Mouse (Mus musculus) MEL (cell line): ENCODE data around the gene Slc26a10. TPM values are rescaled to one million over a fixed set of nuclear protein-coding genes. Genes with fewer than 3 reads are reported as not detected.
A peak's percentile ranks its signal among the peaks of the same experiment; 100 is the strongest.

Source experiments
- DNase-seq: peaks from one replicate; pipeline ENCODE4 v3.0.0; 2011; ENCODE audit warnings: low read depth, low spot score
- H3K27ac ChIP-seq: 2 replicates; pipeline ENCODE4 v1.5.1; 2012; ENCODE audit warnings: low read depth, mild to moderate bottlenecking, control low read depth, low read length, moderate library complexity; ENCODE audit not compliant: control insufficient read depth
- H3K27me3 ChIP-seq, 2 experiments: fragments of 150-350 bp in 1 of 2; sonication (generic) in 1 of 2; 2 replicates each; pipeline ENCODE4 v1.6.1; 2012; ENCODE audit warnings: low read length in 2 of 2, mild to moderate bottlenecking in 2 of 2, improper control_type of control experiment in 1 of 2, moderate library complexity in 1 of 2; ENCODE audit not compliant: insufficient read depth in 2 of 2, control insufficient read depth in 1 of 2
- H3K36me3 ChIP-seq, 2 experiments: 2 replicates each; pipeline ENCODE4 v1.6.1; 2012 to 2014; ENCODE audit warnings: low read length in 2 of 2, improper control_type of control experiment in 1 of 2, inconsistent platforms in 1 of 2, mild to moderate bottlenecking in 1 of 2; ENCODE audit not compliant: insufficient read depth in 2 of 2, control insufficient read depth in 1 of 2
- H3K4me1 ChIP-seq, 2 experiments: fragments of 150-350 bp in 1 of 2; sonication (generic) in 1 of 2; 2 replicates each; pipeline ENCODE4 v1.6.1; 2012; ENCODE audit warnings: low read length in 2 of 2, improper control_type of control experiment in 1 of 2, mild to moderate bottlenecking in 1 of 2; ENCODE audit not compliant: insufficient read depth in 2 of 2, control insufficient read depth in 1 of 2
- H3K4me3 ChIP-seq, 2 experiments: fragments of 150-350 bp in 1 of 2; sonication (generic) in 1 of 2; 2 replicates each; pipeline ENCODE4 v1.5.1; 2012; ENCODE audit warnings: low read depth in 2 of 2, low read length in 2 of 2, mild to moderate bottlenecking in 2 of 2, moderate library complexity in 2 of 2, control low read depth in 1 of 2, improper control_type of control experiment in 1 of 2; ENCODE audit not compliant: control insufficient read depth in 1 of 2, insufficient read depth in 1 of 2
- H3K79me2 ChIP-seq: 2 replicates; pipeline ENCODE4 v1.6.1; 2012; ENCODE audit warnings: mild to moderate bottlenecking, low read length, moderate library complexity; ENCODE audit not compliant: control insufficient read depth, poor library complexity, insufficient read depth
- H3K9ac ChIP-seq: 2 replicates; pipeline ENCODE4 v1.6.1; 2012; ENCODE audit warnings: low read depth, mild to moderate bottlenecking, control low read depth, low read length, moderate library complexity; ENCODE audit not compliant: control insufficient read depth, poor library complexity, severe bottlenecking
- H3K9me3 ChIP-seq: fragments of 150-350 bp; sonication (generic); replicated peaks from 2 replicates; pipeline ENCODE4 v1.6.1; 2012; ENCODE audit warnings: mild to moderate bottlenecking, low read length, improper control_type of control experiment, moderate library complexity; ENCODE audit not compliant: insufficient read depth
- CHD2 ChIP-seq: IDR thresholded peaks from 2 replicates; pipeline ENCODE4 v1.6.1; 2011; ENCODE audit warnings: low read length, improper control_type of control experiment
- ELF1 ChIP-seq: IDR thresholded peaks from 2 replicates; pipeline ENCODE4 v1.6.1; 2014; ENCODE audit warnings: low read depth, mild to moderate bottlenecking, inconsistent platforms, low read length, improper control_type of control experiment, moderate library complexity
- JUND ChIP-seq: IDR thresholded peaks from 2 replicates; pipeline ENCODE4 v1.6.1; 2011; ENCODE audit warnings: low read depth, mild to moderate bottlenecking, improper control_type of control experiment, low read length
- NELFE ChIP-seq: IDR thresholded peaks from 2 replicates; pipeline ENCODE4 v1.6.1; 2011; ENCODE audit warnings: low read depth, low read length, improper control_type of control experiment
- SIN3A ChIP-seq: IDR thresholded peaks from 2 replicates; pipeline ENCODE4 v1.6.1; 2012; ENCODE audit warnings: low read length, improper control_type of control experiment, inconsistent platforms
- TAL1 ChIP-seq: IDR thresholded peaks from 2 replicates; pipeline ENCODE4 v1.6.1; 2012; ENCODE audit warnings: mild to moderate bottlenecking, inconsistent platforms, low read length, moderate library complexity, mixed read lengths
- UBTF ChIP-seq: IDR thresholded peaks from 2 replicates; pipeline ENCODE4 v1.6.1; 2012; ENCODE audit warnings: low read depth, mild to moderate bottlenecking, inconsistent platforms, low read length, improper control_type of control experiment, moderate library complexity, borderline replicate concordance; ENCODE audit not compliant: insufficient read depth
- ZMIZ1 ChIP-seq: IDR thresholded peaks from 2 replicates; pipeline ENCODE4 v1.6.1; 2012; ENCODE audit warnings: low read depth, mild to moderate bottlenecking, inconsistent platforms, low read length, improper control_type of control experiment, moderate library complexity
- ZNF384 ChIP-seq: IDR thresholded peaks from 2 replicates; pipeline ENCODE4 v1.6.1; 2012; ENCODE audit warnings: low read depth, mild to moderate bottlenecking, inconsistent platforms, low read length, improper control_type of control experiment
- polyA plus RNA-seq, 2 experiments: library from polyadenylated mRNA; stranded (reverse) in 1 of 2; unstranded in 1 of 2; fragments of >175 nt in 1 of 2; fragments of >200 nt in 1 of 2; gene quantifications; 2 replicates each; pipeline versions ENCODE4 v1.2.1 to v1.2.4; 2012; ENCODE audit warnings: low replicate concordance in 2 of 2, low read depth in 1 of 2; ENCODE audit not compliant: insufficient read length in 2 of 2, insufficient read depth in 1 of 2, missing spikeins in 1 of 2
- total RNA-seq: library from RNA; depleted of rRNA; stranded (reverse); fragments of 300-350 nt; gene quantifications from 2 replicates; pipeline ENCODE4 v1.2.3, GENCODE M21; 2012; rRNA removed

Slc26a10 gene
- total and polyA plus RNA-seq, 3 experiments: 1.1 to 1.3 TPM; not detected in 1

- Histone ChIP-seq H3K9ac (peak overlapping the region; percentile 58), H3K36me3 (peaks cover 0 to 18% of the 10 kb centered on the region in 2 experiments; a peak in 2 of 4 replicates), H3K9me3 (no peaks in the 10 kb centered on the region), H3K4me1 (peaks cover 6 to 22% of the 10 kb centered on the region in 2 experiments), H3K27ac (peak overlapping the region; percentile 65), H3K4me3 (peak overlapping the region; percentile 50 to 62), H3K79me2 (peaks cover 7% of the 10 kb centered on the region), H3K27me3 (no peaks in the 10 kb centered on the region)
- peak; percentile 51 for DNase-seq
- no peak for TF ChIP-seq ZNF384
- TF ChIP-seq TAL1: no peak
- no peak for TF ChIP-seq JUND
- TF ChIP-seq SIN3A: peak; percentile 1; the same call in 1 of the 2 replicates
- TF ChIP-seq CHD2: no peak
- no peak for TF ChIP-seq UBTF
- TF ChIP-seq ELF1: no peak
- peak; percentile 51; the same call in 1 of the 2 replicates for TF ChIP-seq ZMIZ1
- 0 out of 2 replicates have a peak, but pooled peaks have one; percentile 4 for TF ChIP-seq NELFE
These were observed 58.4 kb downstream of the Slc26a10 start for GRCm38 (mm10) chr10:127122018-127122417.

Other genes starting within 250 kb of the Slc26a10 start
- gene Ctdsp2, start 201.9 kb downstream of the Slc26a10 start, total RNA-seq: 16.7 and 19.3 TPM in 2 replicates
- 10 to 100 TPM in 1 of 2 experiments, not detected in 1; 69.3 TPM for gene Ctdsp2, start 201.9 kb downstream of the Slc26a10 start, polyA plus RNA-seq
- gene Avil, start 179.9 kb downstream of the Slc26a10 start, total RNA-seq: 10.1 and 21.6 TPM in 2 replicates
- gene Avil, start 179.9 kb downstream of the Slc26a10 start, polyA plus RNA-seq: 10 to 100 TPM; 16.0 to 49.7 TPM
- 88.9 and 90.0 TPM in 2 replicates for gene Tsfm, start 149.8 kb downstream of the Slc26a10 start, total RNA-seq
- 10 to 100 TPM in 1 of 2 experiments, not detected in 1; 84.7 TPM for gene Tsfm, start 149.8 kb downstream of the Slc26a10 start, polyA plus RNA-seq
- 32.6 and 35.3 TPM in 2 replicates for gene Mettl1, start 139.2 kb downstream of the Slc26a10 start, total RNA-seq
- gene Mettl1, start 139.2 kb downstream of the Slc26a10 start, polyA plus RNA-seq: 10 to 100 TPM in 1 of 2 experiments, not detected in 1; 67.3 TPM
- 0.27 and 0.42 TPM in 2 replicates for gene Eef1akmt3, start 139.1 kb downstream of the Slc26a10 start, total RNA-seq
- 1 to 10 TPM in 1 of 2 experiments, not detected in 1; 2.3 TPM for gene Eef1akmt3, start 139.1 kb downstream of the Slc26a10 start, polyA plus RNA-seq
- 0.23 TPM in 2 replicates for gene Cyp27b1, start 132.4 kb downstream of the Slc26a10 start, total RNA-seq
- under 1 TPM in 1 of 2 experiments, not detected in 1; 0.93 TPM for gene Cyp27b1, start 132.4 kb downstream of the Slc26a10 start, polyA plus RNA-seq
- 2.1 and 2.3 TPM in 2 replicates for gene March9, start 120.5 kb downstream of the Slc26a10 start, total RNA-seq
- gene March9, start 120.5 kb downstream of the Slc26a10 start, polyA plus RNA-seq: 1 to 10 TPM in 1 of 2 experiments, not detected in 1; 5.2 TPM
- 362 and 443 TPM in 2 replicates for gene Cdk4, start 117.1 kb downstream of the Slc26a10 start, total RNA-seq
- gene Cdk4, start 117.1 kb downstream of the Slc26a10 start, polyA plus RNA-seq: 1,000 to 10,000 TPM in 1 of 2 experiments, 100 to 1,000 TPM in 1; 843 to 1,325 TPM
- gene Tspan31, start 110.4 kb downstream of the Slc26a10 start, total RNA-seq: 49.7 and 57.2 TPM in 2 replicates
- gene Tspan31, start 110.4 kb downstream of the Slc26a10 start, polyA plus RNA-seq: 10 to 100 TPM in 1 of 2 experiments, not detected in 1; 63.1 TPM
- gene Agap2, start 105.4 kb downstream of the Slc26a10 start, total RNA-seq: 0.03 and 0.04 TPM in 2 replicates
- under 1 TPM in 1 of 2 experiments, not detected in 1; 0.46 TPM for gene Agap2, start 105.4 kb downstream of the Slc26a10 start, polyA plus RNA-seq
- 41.5 and 42.4 TPM in 2 replicates for gene Os9, start 59.5 kb downstream of the Slc26a10 start, total RNA-seq
- gene Os9, start 59.5 kb downstream of the Slc26a10 start, polyA plus RNA-seq: 10 to 100 TPM in 1 of 2 experiments, not detected in 1; 60.4 TPM
- 23.7 and 24.6 TPM in 2 replicates for gene B4galnt1, start 15.4 kb downstream of the Slc26a10 start, total RNA-seq
- gene B4galnt1, start 15.4 kb downstream of the Slc26a10 start, polyA plus RNA-seq: 10 to 100 TPM; 65.8 to 66.0 TPM
- gene Arhgef25, start 9.4 kb upstream of the Slc26a10 start, total RNA-seq: 16.9 and 18.3 TPM in 2 replicates
- gene Arhgef25, start 9.4 kb upstream of the Slc26a10 start, polyA plus RNA-seq: 10 to 100 TPM in 1 of 2 experiments, not detected in 1; 44.6 TPM
- gene Dtx3, start 15.1 kb upstream of the Slc26a10 start, total RNA-seq: 24.1 and 30.5 TPM in 2 replicates
- gene Dtx3, start 15.1 kb upstream of the Slc26a10 start, polyA plus RNA-seq: 100 to 1,000 TPM in 1 of 2 experiments, not detected in 1; 107 TPM
- 31.1 and 31.9 TPM in 2 replicates for gene Pip4k2c, start 30.9 kb upstream of the Slc26a10 start, total RNA-seq
- 10 to 100 TPM in 1 of 2 experiments, not detected in 1; 58.2 TPM for gene Pip4k2c, start 30.9 kb upstream of the Slc26a10 start, polyA plus RNA-seq
- gene Kif5a, start 82.7 kb upstream of the Slc26a10 start, total RNA-seq: 0.42 and 0.52 TPM in 2 replicates
- gene Kif5a, start 82.7 kb upstream of the Slc26a10 start, polyA plus RNA-seq: 1 to 10 TPM in 1 of 2 experiments, not detected in 1; 1.3 TPM
- 223 and 240 TPM in 2 replicates for gene Dctn2, start 85.7 kb upstream of the Slc26a10 start, total RNA-seq
- gene Dctn2, start 85.7 kb upstream of the Slc26a10 start, polyA plus RNA-seq: 100 to 1,000 TPM in 1 of 2 experiments, not detected in 1; 297 TPM
- 4.2 and 5.0 TPM in 2 replicates for gene Mbd6, start 108.4 kb upstream of the Slc26a10 start, total RNA-seq
- 10 to 100 TPM in 1 of 2 experiments, not detected in 1; 44.8 TPM for gene Mbd6, start 108.4 kb upstream of the Slc26a10 start, polyA plus RNA-seq
- 147 and 162 TPM in 2 replicates for gene Mars, start 131.1 kb upstream of the Slc26a10 start, total RNA-seq
- 100 to 1,000 TPM in 1 of 2 experiments, not detected in 1; 195 TPM for gene Mars, start 131.1 kb upstream of the Slc26a10 start, polyA plus RNA-seq
- 24.4 and 27.7 TPM in 2 replicates for gene Arhgap9, start 141.3 kb upstream of the Slc26a10 start, total RNA-seq
- 10 to 100 TPM in 1 of 2 experiments, not detected in 1; 41.1 TPM for gene Arhgap9, start 141.3 kb upstream of the Slc26a10 start, polyA plus RNA-seq
- gene Gli1, start 161.3 kb upstream of the Slc26a10 start, total RNA-seq: 1.3 and 1.4 TPM in 2 replicates
- gene Gli1, start 161.3 kb upstream of the Slc26a10 start, polyA plus RNA-seq: 1 to 10 TPM in 1 of 2 experiments, not detected in 1; 8.0 TPM
- gene Inhbe, start 173.8 kb upstream of the Slc26a10 start, total RNA-seq: not detected in 2 replicates
- under 1 TPM in 1 of 2 experiments, not detected in 1; 0.03 TPM for gene Inhbe, start 173.8 kb upstream of the Slc26a10 start, polyA plus RNA-seq
- gene Inhbc, start 189.8 kb upstream of the Slc26a10 start, total RNA-seq: not detected in 2 replicates
- gene Inhbc, start 189.8 kb upstream of the Slc26a10 start, polyA plus RNA-seq: not detected
- gene R3hdm2, start 199.7 kb upstream of the Slc26a10 start, total RNA-seq: 8.0 and 8.2 TPM in 2 replicates
- 10 to 100 TPM in 1 of 2 experiments, not detected in 1; 60.6 TPM for gene R3hdm2, start 199.7 kb upstream of the Slc26a10 start, polyA plus RNA-seq